Comparison of ENCODE assay signal across 11 mouse cellular contexts in the genomic region with DNA sequence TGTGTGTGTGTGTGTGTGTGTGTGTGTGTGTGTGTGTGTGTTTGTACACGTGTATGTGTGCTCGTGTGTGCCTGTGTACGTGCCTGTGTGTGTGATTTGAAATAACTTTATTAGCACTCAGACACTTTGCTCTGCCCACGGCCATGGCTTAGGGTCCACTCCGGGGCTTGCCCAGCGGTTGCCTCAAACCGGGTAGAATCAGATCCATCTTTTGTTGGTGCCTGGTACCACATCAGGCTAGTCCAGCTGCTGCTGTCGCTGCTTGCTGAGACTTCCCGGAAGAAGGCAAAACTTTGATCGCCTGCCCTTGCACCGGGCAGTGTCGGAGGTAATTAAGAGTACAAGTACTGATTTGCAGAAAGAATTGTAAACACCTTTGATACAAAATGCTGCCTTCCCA. TPM values are rescaled to one million over a fixed set of nuclear protein-coding genes. Genes with fewer than 3 reads are reported as not detected.
DNase-seq lines count a peak whose midpoint lies in the region; ATAC-seq and TF ChIP-seq lines count a peak whose summit lies in the region.
"Had no signal": no experiment of that assay in that cellular context is flagged by ENCODE, and none has a peak within 500 bp of the region (broad histone marks: within the 10 kb centered on the region; RNA-seq: fewer than 3 reads in every experiment).

No protein-coding gene starts in this region.

- H3K9ac ChIP-seq in forebrain, embryonic 15.5 days (replicated peaks): no peak overlapping the region
- H3K9ac ChIP-seq in midbrain, embryonic 13.5 days (replicated peaks): no peak overlapping the region
- no peak overlapping the region for H3K9ac ChIP-seq in midbrain, embryonic 16.5 days (ENCODE audit: low read depth, low read length)
- H3K9ac ChIP-seq in limb, embryonic 12.5 days (replicated peaks): no peak overlapping the region; the same call in 1 of the 2 replicates
- H3K9ac ChIP-seq in stomach, embryonic 16.5 days (ENCODE audit: low read length): peak overlapping the region; percentile 54; the same call in 1 of the 2 replicates
- H3K9ac ChIP-seq: embryonic facial prominence, embryonic 13.5 days had no signal

- H3K27me3 ChIP-seq in forebrain, embryonic 10.5 days (ENCODE audit: poor library complexity, severe bottlenecking): no peaks in the 10 kb centered on the region
- no peaks in the 10 kb centered on the region for H3K27me3 ChIP-seq in forebrain, embryonic 15.5 days
- H3K27me3 ChIP-seq in midbrain, embryonic 13.5 days: no peaks in the 10 kb centered on the region
- no peaks in the 10 kb centered on the region for H3K27me3 ChIP-seq in midbrain, embryonic 16.5 days (ENCODE audit: control insufficient read depth, insufficient read depth, low read depth, low read length)
- no peaks in the 10 kb centered on the region for H3K27me3 ChIP-seq in limb, embryonic 12.5 days
- no peaks in the 10 kb centered on the region for H3K27me3 ChIP-seq in stomach, embryonic 16.5 days (ENCODE audit: control insufficient read depth, insufficient read depth, low read length)
- no peaks in the 10 kb centered on the region for H3K27me3 ChIP-seq in cerebellum, adult 2 months (ENCODE audit: control insufficient read depth, insufficient read depth, low read length)
- H3K27me3 ChIP-seq: embryonic facial prominence, embryonic 13.5 days had no signal

- no peak for ATAC-seq in forebrain, embryonic 15.5 days (replicated peaks)
- no peak for ATAC-seq in midbrain, embryonic 13.5 days
- ATAC-seq in midbrain, embryonic 16.5 days: no peak
- ATAC-seq in limb, embryonic 12.5 days (ENCODE audit: insufficient number of reproducible peaks, insufficient read depth, low FRiP score, low TSS enrichment, low read depth): no peak
- ATAC-seq in stomach, embryonic 16.5 days (ENCODE audit: insufficient read depth, low FRiP score): no peak

- H3K9me3 ChIP-seq in forebrain, embryonic 10.5 days: no peaks in the 10 kb centered on the region
- no peaks in the 10 kb centered on the region for H3K9me3 ChIP-seq in forebrain, embryonic 15.5 days
- no peaks in the 10 kb centered on the region for H3K9me3 ChIP-seq in midbrain, embryonic 13.5 days
- no peaks in the 10 kb centered on the region for H3K9me3 ChIP-seq in midbrain, embryonic 16.5 days (replicated peaks; ENCODE audit: control insufficient read depth, low read length, poor library complexity, severe bottlenecking)
- H3K9me3 ChIP-seq in limb, embryonic 12.5 days: no peaks in the 10 kb centered on the region
- H3K9me3 ChIP-seq in stomach, embryonic 16.5 days (replicated peaks; ENCODE audit: control insufficient read depth, low read length): no peaks in the 10 kb centered on the region
- H3K9me3 ChIP-seq: embryonic facial prominence, embryonic 13.5 days had no signal

- 75% methylated on average over 9 of the region's 12 CpGs for WGBS in forebrain, embryonic 10.5 days
- WGBS in forebrain, embryonic 15.5 days: 38% methylated on average over 12 of the region's 12 CpGs
- WGBS in midbrain, embryonic 13.5 days: 59% methylated on average over 12 of the region's 12 CpGs
- 55% methylated on average over 12 of the region's 12 CpGs for WGBS in midbrain, embryonic 16.5 days
- 12% methylated on average over 12 of the region's 12 CpGs for WGBS in limb, embryonic 12.5 days
- WGBS in stomach, embryonic 16.5 days: 24% methylated on average over 12 of the region's 12 CpGs
- 66% methylated on average over 12 of the region's 12 CpGs for WGBS in cerebellum, adult 2 months

- H3K27ac ChIP-seq in forebrain, embryonic 10.5 days: peak overlapping the region; percentile 62
- no peak overlapping the region for H3K27ac ChIP-seq in forebrain, embryonic 15.5 days (replicated peaks)
- H3K27ac ChIP-seq in midbrain, embryonic 13.5 days: peak overlapping the region; percentile 53; the same call in 1 of the 2 replicates
- H3K27ac ChIP-seq in midbrain, embryonic 16.5 days (ENCODE audit: low read length): no peak overlapping the region
- peak overlapping the region; percentile 18; the same call in 1 of the 2 replicates for H3K27ac ChIP-seq in limb, embryonic 12.5 days
- H3K27ac ChIP-seq in stomach, embryonic 16.5 days (ENCODE audit: low read length): no peak overlapping the region
- H3K27ac ChIP-seq in cerebellum, adult 2 months (ENCODE audit: insufficient read depth, low read length): no peak overlapping the region
- H3K27ac ChIP-seq: embryonic facial prominence, embryonic 13.5 days had no signal

- no peak overlapping the region; the same call in 1 of the 2 replicates for H3K4me2 ChIP-seq in forebrain, embryonic 15.5 days (replicated peaks)
- no peak overlapping the region for H3K4me2 ChIP-seq in midbrain, embryonic 13.5 days (replicated peaks)
- no peak overlapping the region for H3K4me2 ChIP-seq in midbrain, embryonic 16.5 days (ENCODE audit: low read length)
- peak overlapping the region; percentile 45 for H3K4me2 ChIP-seq in limb, embryonic 12.5 days
- H3K4me2 ChIP-seq in stomach, embryonic 16.5 days (ENCODE audit: low read depth, low read length): peak overlapping the region; percentile 31
- H3K4me2 ChIP-seq: embryonic facial prominence, embryonic 13.5 days had no signal

- no peak for TF ChIP-seq CTCF in cerebellum, adult 2 months (IDR thresholded peaks at IDR 0.05; ENCODE audit: borderline replicate concordance, insufficient read depth, low read depth, low read length)

- TF ChIP-seq POLR2A in cerebellum, adult 2 months (IDR thresholded peaks at IDR 0.05; ENCODE audit: borderline replicate concordance, insufficient read depth, low read length): no peak

- no peak for DNase-seq in forebrain, embryonic 10.5 days (ENCODE audit: extremely low spot score, low spot score)
- no peak for DNase-seq in layer of hippocampus, adult 9-11 months
- DNase-seq in cerebellum, adult 2 months: no peak
- DNase-seq: cerebellum, adult 11 months; thymus, postnatal 25 days had no signal

- no peaks in the 10 kb centered on the region for H3K36me3 ChIP-seq in forebrain, embryonic 10.5 days (replicated peaks)
- no peaks in the 10 kb centered on the region for H3K36me3 ChIP-seq in forebrain, embryonic 15.5 days
- no peaks in the 10 kb centered on the region for H3K36me3 ChIP-seq in midbrain, embryonic 13.5 days
- no peaks in the 10 kb centered on the region for H3K36me3 ChIP-seq in midbrain, embryonic 16.5 days (ENCODE audit: control insufficient read depth, insufficient read depth, low read length)
- no peaks in the 10 kb centered on the region for H3K36me3 ChIP-seq in limb, embryonic 12.5 days
- no peaks in the 10 kb centered on the region for H3K36me3 ChIP-seq in stomach, embryonic 16.5 days (ENCODE audit: control insufficient read depth, insufficient read depth, low read length)
- H3K36me3 ChIP-seq: embryonic facial prominence, embryonic 13.5 days had no signal

- H3K4me3 ChIP-seq in forebrain, embryonic 10.5 days: no peak overlapping the region
- no peak overlapping the region for H3K4me3 ChIP-seq in forebrain, embryonic 15.5 days
- H3K4me3 ChIP-seq in midbrain, embryonic 13.5 days (replicated peaks): no peak overlapping the region
- no peak overlapping the region for H3K4me3 ChIP-seq in midbrain, embryonic 16.5 days (ENCODE audit: low read depth, low read length)
- peak overlapping the region; percentile 19; the same call in 1 of the 2 replicates for H3K4me3 ChIP-seq in limb, embryonic 12.5 days (replicated peaks)
- no peak overlapping the region for H3K4me3 ChIP-seq in stomach, embryonic 16.5 days (replicated peaks; ENCODE audit: low read length)
- H3K4me3 ChIP-seq in cerebellum, adult 2 months (replicated peaks; ENCODE audit: insufficient read depth, low read depth, low read length): no peak overlapping the region
- H3K4me3 ChIP-seq: embryonic facial prominence, embryonic 13.5 days had no signal

- H3K4me1 ChIP-seq in forebrain, embryonic 10.5 days: peaks cover 78% of the 10 kb centered on the region
- H3K4me1 ChIP-seq in forebrain, embryonic 15.5 days: peaks cover 70% of the 10 kb centered on the region
- peaks cover 50% of the 10 kb centered on the region for H3K4me1 ChIP-seq in midbrain, embryonic 13.5 days (replicated peaks)
- H3K4me1 ChIP-seq in midbrain, embryonic 16.5 days (ENCODE audit: control insufficient read depth, insufficient read depth, low read length): peaks cover 28% of the 10 kb centered on the region
- H3K4me1 ChIP-seq in limb, embryonic 12.5 days (replicated peaks): peaks cover 60% of the 10 kb centered on the region
- H3K4me1 ChIP-seq in stomach, embryonic 16.5 days (ENCODE audit: control insufficient read depth, insufficient read depth, low read length): peaks cover 35% of the 10 kb centered on the region
- H3K4me1 ChIP-seq in cerebellum, adult 2 months (ENCODE audit: control insufficient read depth, insufficient read depth, low read length): peaks cover 10% of the 10 kb centered on the region

RNA-seq across cellular contexts. Expression of a gene that starts 12.1 kb away (rescaled TPM):
- polyA plus RNA-seq in forebrain, embryonic 10.5 days (2016; fragmentation: Nextera tagmentation; extraction: Ambion mirVana): 3.5 and 4.5 TPM in 2 replicates
- polyA plus RNA-seq in forebrain, embryonic 15.5 days (2015; fragmentation: Nextera tagmentation; extraction: Ambion mirVana): 20.0 and 20.8 TPM in 2 replicates
- polyA plus RNA-seq in midbrain, embryonic 13.5 days (2015; fragmentation: Nextera tagmentation; extraction: Ambion mirVana): 7.9 and 9.1 TPM in 2 replicates
- 8.9 and 9.9 TPM in 2 replicates for polyA plus RNA-seq in midbrain, embryonic 16.5 days (2015; fragmentation: Nextera tagmentation; extraction: Ambion mirVana)
- polyA plus RNA-seq in limb, embryonic 12.5 days (2016; fragmentation: Nextera tagmentation; extraction: Ambion mirVana): 10.4 and 10.8 TPM in 2 replicates
- 11.8 and 15.0 TPM in 2 replicates for polyA plus RNA-seq in stomach, embryonic 16.5 days (2015; fragmentation: Nextera tagmentation; extraction: Ambion mirVana)
- polyA plus RNA-seq in cerebellum, adult 2 months (2012; rRNA removed): 12.5 and 13.5 TPM in 2 replicates

Comparison
In these comparisons a context has a peak if more than half of its experiments do, and no peak if none do; other contexts are left out.
1. H3K27ac ChIP-seq: peak in forebrain, embryonic 10.5 days (single experiment), midbrain, embryonic 13.5 days (single experiment) and limb, embryonic 12.5 days (single experiment); none in forebrain, embryonic 15.5 days (single experiment), midbrain, embryonic 16.5 days (single experiment), stomach, embryonic 16.5 days (single experiment) and cerebellum, adult 2 months (single experiment).
2. H3K4me2 ChIP-seq: peak in limb, embryonic 12.5 days (single experiment) and stomach, embryonic 16.5 days (single experiment); none in forebrain, embryonic 15.5 days (single experiment), midbrain, embryonic 13.5 days (single experiment) and midbrain, embryonic 16.5 days (single experiment).